Mouse (Mus musculus): ENCODE data around the gene Ogg1. TPM values are rescaled to one million over a fixed set of nuclear protein-coding genes. Genes with fewer than 3 reads are reported as not detected.

The Ogg1 gene
- total RNA-seq, 2 experiments from 2014 or later = 4.4 to 4.8 TPM

- intact Hi-C loops (cut with DNase I) = no loop called here
- DNase-seq (ENCODE audit: low spot score) = no peak
Observed at GRCm38 (mm10) chr6:113364518-113365135, 37.9 kb downstream of the Ogg1 start.

GRCm38 (mm10) chr6:113366639-113367038 lies 39.9 kb downstream of the Ogg1 start:
- intact Hi-C loops (cut with DNase I) = no loop called here
- DNase-seq (ENCODE audit: low spot score) = no peak

GRCm38 (mm10) chr6:113367574-113367973 lies 40.8 kb downstream of the Ogg1 start:
- intact Hi-C loops (cut with DNase I) = no loop called here

GRCm38 (mm10) chr6:113368124-113368523 lies 41.4 kb downstream of the Ogg1 start:
- intact Hi-C loops (cut with DNase I) = no loop called here

More at GRCm38 (mm10) chr6:113367574-113367973, 40.8 kb downstream of the Ogg1 start:
- DNase-seq (ENCODE audit: low spot score) = no peak

GRCm38 (mm10) chr6:113368577-113368976 lies 41.8 kb downstream of the Ogg1 start:
- intact Hi-C loops (cut with DNase I) = no loop called here

More at GRCm38 (mm10) chr6:113368124-113368523, 41.4 kb downstream of the Ogg1 start:
- DNase-seq (ENCODE audit: low spot score) = no peak

GRCm38 (mm10) chr6:113370194-113370929 lies 43.6 kb downstream of the Ogg1 start:
- intact Hi-C loops (cut with DNase I) = no loop called here
- no peak for DNase-seq (ENCODE audit: low spot score)

More at GRCm38 (mm10) chr6:113368577-113368976, 41.8 kb downstream of the Ogg1 start:
- DNase-seq (ENCODE audit: low spot score) = no peak

GRCm38 (mm10) chr6:113373491-113373890 lies 46.7 kb downstream of the Ogg1 start:
- no peak for DNase-seq (ENCODE audit: low spot score)
- intact Hi-C loops (cut with DNase I) = no loop called here

GRCm38 (mm10) chr6:113377172-113377495 lies 50.4 kb downstream of the Ogg1 start:
- no peak for DNase-seq (ENCODE audit: low spot score)
- intact Hi-C loops (cut with DNase I) = loop anchor here (5.0 kb wide), 1 partner anchor 35 kb away; the partner anchor contains the start of gene Camk1

GRCm38 (mm10) chr6:113377496-113378385 lies 51.0 kb downstream of the Ogg1 start, which contains the start of the genes Tada3 and Arpc4:
Gene Tada3, minus strand, starts transcription at chr6:113377883.
Gene Arpc4, plus strand, starts transcription at chr6:113378115.
- DNase-seq (ENCODE audit: low spot score) = peak; percentile 86
- intact Hi-C loops (cut with DNase I) = loop anchor here (5.0 kb wide), 1 partner anchor 35 kb away; the partner anchor contains the start of gene Camk1

- intact Hi-C loops (cut with DNase I) = loop anchor here (5.0 kb wide), 1 partner anchor 37 kb away; the partner anchor contains the start of gene Camk1
- DNase-seq (ENCODE audit: low spot score) = no peak
Observed at GRCm38 (mm10) chr6:113379246-113379645, 52.5 kb downstream of the Ogg1 start.

- no peak for DNase-seq (ENCODE audit: low spot score)
- intact Hi-C loops (cut with DNase I) = loop anchor here (5.0 kb wide), 1 partner anchor 143 kb away; the partner anchor contains the start of gene Mtmr14
Observed at GRCm38 (mm10) chr6:113380480-113380879, 53.7 kb downstream of the Ogg1 start.

GRCm38 (mm10) chr6:113384351-113384927 lies 57.7 kb downstream of the Ogg1 start:
- intact Hi-C loops (cut with DNase I) = loop anchor here (5.0 kb wide), 1 partner anchor 147 kb away; the partner anchor contains the start of gene Mtmr14
- no peak for DNase-seq (ENCODE audit: low spot score)

Other genes starting within 250 kb of the Ogg1 start
- gene Setd5, start 249.6 kb upstream of the Ogg1 start, total RNA-seq (2021) = 10 to 100 TPM; 34.4 to 41.1 TPM
- under 1 TPM; 0.29 to 0.34 TPM for gene Lhfpl4, start 131.6 kb upstream of the Ogg1 start, total RNA-seq (2021)
- gene Mtmr14, start 89.1 kb upstream of the Ogg1 start, total RNA-seq (2021) = 10 to 100 TPM; 13.1 to 15.4 TPM
- gene Cpne9, start 44.7 kb upstream of the Ogg1 start, total RNA-seq (2021) = not detected
- 10 to 100 TPM; 12.7 to 15.8 TPM for gene Brpf1, start 19.8 kb upstream of the Ogg1 start, total RNA-seq (2021)
- 10 to 100 TPM; 65.9 to 68.5 TPM for gene Camk1, start 17.0 kb downstream of the Ogg1 start, total RNA-seq (2021)
- gene Tada3, start 50.9 kb downstream of the Ogg1 start, total RNA-seq (2021) = 10 to 100 TPM; 21.2 to 24.4 TPM
- gene Arpc4, start 51.1 kb downstream of the Ogg1 start, total RNA-seq (2021) = 10 to 100 TPM; 66.4 to 74.2 TPM
- gene Ttll3, start 62.3 kb downstream of the Ogg1 start, total RNA-seq (2021) = 1 to 10 TPM; 1.0 to 1.4 TPM
- 10 to 100 TPM; 10.3 to 11.5 TPM for gene Rpusd3, start 92.4 kb downstream of the Ogg1 start, total RNA-seq (2021)
- gene Cidec, start 108.8 kb downstream of the Ogg1 start, total RNA-seq (2021) = 1 to 10 TPM; 5.6 to 9.0 TPM
- gene Jagn1, start 115.6 kb downstream of the Ogg1 start, total RNA-seq (2021) = 10 to 100 TPM; 22.2 TPM
- gene Il17re, start 131.5 kb downstream of the Ogg1 start, total RNA-seq (2021) = 1 to 10 TPM in 1 of 2 experiments, under 1 TPM in 1; 0.78 to 1.1 TPM
- 10 to 100 TPM in 1 of 2 experiments, 1 to 10 TPM in 1; 8.2 to 10.0 TPM for gene Il17rc, start 144.5 kb downstream of the Ogg1 start, total RNA-seq (2021)
- 10 to 100 TPM; 52.2 to 55.6 TPM for gene Creld1, start 156.3 kb downstream of the Ogg1 start, total RNA-seq (2021)
- gene Prrt3, start 175.0 kb downstream of the Ogg1 start, total RNA-seq (2021) = not detected
- 10 to 100 TPM; 57.4 to 60.9 TPM for gene Emc3, start 204.7 kb downstream of the Ogg1 start, total RNA-seq (2021)
- under 1 TPM; 0.26 to 0.53 TPM for gene Fancd2, start 204.7 kb downstream of the Ogg1 start, total RNA-seq (2021)